Mouse (Mus musculus) liver, embryonic 15.5 days (tissue): ENCODE measurements at regions not wholly inside any gene's neighbourhood (a gene's known extent, or its start where the extent isn't known, plus 50 kb on each side); places are given as distances from the start of the nearest gene placed in this dataset.

ENCODE experiments used
- ATAC-seq: fragments of 200-750 bp; cut with Nextera tagmentation; 2 replicates; pipeline ENCODE4 v1.8.0; 2017; ENCODE audit warnings: moderate number of reproducible peaks, mild to moderate bottlenecking, moderate library complexity; ENCODE audit not compliant: insufficient read depth
- H3K27ac ChIP-seq: fragments of 300-500 bp; sonication (generic); replicated peaks from 2 replicates; pipeline ENCODE4 v1.5.1; 2015; ENCODE audit warnings: mild to moderate bottlenecking, inconsistent platforms
- H3K27me3 ChIP-seq: fragments of 300-500 bp; sonication (generic); 2 replicates; pipeline ENCODE4 v1.6.1; 2015; ENCODE audit warnings: mild to moderate bottlenecking, inconsistent platforms
- H3K36me3 ChIP-seq: fragments of 300-500 bp; sonication (generic); replicated peaks from 2 replicates; pipeline ENCODE4 v1.6.1; 2015; ENCODE audit warnings: moderate library complexity, mild to moderate bottlenecking, inconsistent platforms
- H3K4me1 ChIP-seq: fragments of 300-500 bp; sonication (generic); replicated peaks from 2 replicates; pipeline ENCODE4 v1.6.1; 2015; ENCODE audit warnings: inconsistent platforms
- H3K4me2 ChIP-seq: fragments of 300-500 bp; sonication (generic); 2 replicates; pipeline ENCODE4 v1.6.1; 2015; ENCODE audit warnings: moderate library complexity, mild to moderate bottlenecking, inconsistent platforms
- H3K4me3 ChIP-seq: fragments of 300-500 bp; sonication (generic); replicated peaks from 2 replicates; pipeline ENCODE4 v1.5.1; 2015; ENCODE audit warnings: mild to moderate bottlenecking, inconsistent platforms
- H3K9ac ChIP-seq: fragments of 300-500 bp; sonication (generic); 2 replicates; pipeline ENCODE4 v1.6.1; 2015; ENCODE audit warnings: moderate library complexity, mild to moderate bottlenecking, inconsistent platforms
- H3K9me3 ChIP-seq: fragments of 300-500 bp; sonication (generic); replicated peaks from 2 replicates; pipeline ENCODE4 v1.6.1; 2016; ENCODE audit warnings: inconsistent platforms
- WGBS: fragments of 180-500 bp; shearing (Covaris S2); methylation state at CpG from one replicate; pipeline ENCODE4 v1.1.7; 2015; ENCODE audit warnings: mixed read lengths; ENCODE audit not compliant: insufficient replicate concordance; 5-methylcytosine and 5-hydroxymethylcytosine counted together

- Histone ChIP-seq H3K9ac (no peak overlapping the region), H3K27me3 (no peaks in the 10 kb centered on the region), H3K4me3 (no peak overlapping the region), H3K4me1 (no peaks in the 10 kb centered on the region), H3K27ac (no peak overlapping the region), H3K9me3 (no peaks in the 10 kb centered on the region), H3K36me3 (no peaks in the 10 kb centered on the region), H3K4me2 (no peak overlapping the region)
- 46% methylated on average over 5 of the region's 5 CpGs for WGBS
- no peak for ATAC-seq
Measured at GRCm38 (mm10) chr1:128762076-128762475, 170.0 kb upstream of the Cxcr4 start.

- no peak for ATAC-seq
- 76% methylated on average over 11 of the region's 11 CpGs for WGBS
Measured at GRCm38 (mm10) chr1:128758802-128759481, 166.8 kb upstream of the Cxcr4 start.

DNA sequence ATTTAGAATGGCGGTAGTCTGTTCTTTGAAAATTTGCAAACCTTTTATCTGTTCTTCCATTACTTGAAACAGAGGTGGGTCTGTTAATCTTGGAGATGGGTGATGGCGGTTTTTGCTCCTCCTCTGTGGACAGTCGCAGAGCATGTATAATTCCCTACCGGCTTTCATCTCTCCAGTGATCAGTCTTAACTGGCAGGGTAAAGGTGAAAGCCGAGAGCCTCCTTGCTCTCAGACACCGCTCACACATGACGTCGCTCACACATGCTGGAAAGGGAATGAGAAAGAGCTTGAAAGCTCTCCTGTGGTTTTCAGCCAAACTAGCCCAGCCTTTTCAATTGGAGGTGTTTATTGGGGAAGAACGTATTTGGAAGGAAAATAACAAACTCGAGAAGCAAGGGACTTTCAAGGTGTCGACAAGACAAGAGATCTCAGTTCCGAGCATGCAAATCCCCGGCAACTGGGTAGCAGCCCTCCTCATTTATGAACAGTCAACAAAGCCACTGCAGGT lies 166.3 kb upstream of the Cxcr4 start:
- 76% methylated on average over 13 of the region's 13 CpGs for WGBS
- Histone ChIP-seq H3K27ac (no peak overlapping the region), H3K4me1 (no peaks in the 10 kb centered on the region), H3K27me3 (no peaks in the 10 kb centered on the region), H3K4me3 (no peak overlapping the region), H3K9me3 (no peaks in the 10 kb centered on the region), H3K4me2 (no peak overlapping the region), H3K36me3 (no peaks in the 10 kb centered on the region), H3K9ac (no peak overlapping the region)
- ATAC-seq = no peak

More at GRCm38 (mm10) chr1:128758802-128759481, 166.8 kb upstream of the Cxcr4 start:
- Histone ChIP-seq H3K4me1 (no peaks in the 10 kb centered on the region), H3K27me3 (no peaks in the 10 kb centered on the region), H3K4me2 (no peak overlapping the region), H3K4me3 (no peak overlapping the region), H3K9me3 (no peaks in the 10 kb centered on the region), H3K9ac (no peak overlapping the region), H3K27ac (no peak overlapping the region), H3K36me3 (no peaks in the 10 kb centered on the region)

DNA sequence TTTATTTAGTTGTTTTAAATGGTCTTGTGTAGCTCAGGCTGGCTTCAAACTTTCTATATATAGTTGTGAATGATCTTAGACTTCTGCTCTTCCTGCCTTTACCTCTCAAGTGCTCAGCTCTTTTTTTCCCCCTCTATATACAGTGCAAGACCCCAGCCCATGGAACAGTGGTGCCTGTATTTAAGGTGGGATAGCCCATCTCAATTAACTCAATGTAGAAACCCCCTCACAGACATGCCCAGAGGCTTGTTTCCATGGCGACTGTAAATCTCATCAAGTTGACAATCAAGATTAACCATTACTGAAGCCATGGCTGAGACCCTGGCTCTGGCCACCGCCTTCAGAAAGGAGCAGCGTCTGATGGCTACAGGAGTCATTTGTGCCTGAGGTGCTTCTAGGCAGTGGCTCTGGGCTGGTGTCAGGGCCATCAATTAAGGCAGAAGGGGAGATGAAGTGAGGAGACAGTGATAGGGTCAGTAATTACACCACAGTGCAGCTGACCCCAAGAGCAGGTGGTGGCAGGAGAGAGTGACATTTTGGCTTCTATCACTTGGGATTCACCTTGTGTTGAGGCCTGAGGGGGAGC lies 161.4 kb upstream of the Cxcr4 start:
- Histone ChIP-seq H3K9ac (no peak overlapping the region), H3K27me3 (no peaks in the 10 kb centered on the region), H3K4me2 (no peak overlapping the region), H3K4me3 (no peak overlapping the region), H3K27ac (no peak overlapping the region), H3K9me3 (no peaks in the 10 kb centered on the region), H3K4me1 (no peaks in the 10 kb centered on the region), H3K36me3 (no peaks in the 10 kb centered on the region)
- ATAC-seq = no peak
- 62% methylated on average over 3 of the region's 3 CpGs for WGBS

GRCm38 (mm10) chr1:128749437-128749994 lies 157.4 kb upstream of the Cxcr4 start:
- Histone ChIP-seq H3K9me3 (no peaks in the 10 kb centered on the region), H3K36me3 (no peaks in the 10 kb centered on the region), H3K4me3 (no peak overlapping the region), H3K27ac (no peak overlapping the region), H3K4me1 (no peaks in the 10 kb centered on the region), H3K27me3 (no peaks in the 10 kb centered on the region), H3K9ac (no peak overlapping the region), H3K4me2 (no peak overlapping the region)
- WGBS = 66% methylated on average over 5 of the region's 5 CpGs
- ATAC-seq = no peak

- WGBS = 70% methylated on average over 12 of the region's 12 CpGs
- Histone ChIP-seq H3K4me2 (no peak overlapping the region), H3K9ac (no peak overlapping the region), H3K27me3 (no peaks in the 10 kb centered on the region), H3K36me3 (no peaks in the 10 kb centered on the region), H3K9me3 (no peaks in the 10 kb centered on the region), H3K4me3 (no peak overlapping the region), H3K27ac (no peak overlapping the region), H3K4me1 (no peaks in the 10 kb centered on the region)
- ATAC-seq = no peak
Measured at GRCm38 (mm10) chr1:128747196-128747790, 155.2 kb upstream of the Cxcr4 start.

DNA sequence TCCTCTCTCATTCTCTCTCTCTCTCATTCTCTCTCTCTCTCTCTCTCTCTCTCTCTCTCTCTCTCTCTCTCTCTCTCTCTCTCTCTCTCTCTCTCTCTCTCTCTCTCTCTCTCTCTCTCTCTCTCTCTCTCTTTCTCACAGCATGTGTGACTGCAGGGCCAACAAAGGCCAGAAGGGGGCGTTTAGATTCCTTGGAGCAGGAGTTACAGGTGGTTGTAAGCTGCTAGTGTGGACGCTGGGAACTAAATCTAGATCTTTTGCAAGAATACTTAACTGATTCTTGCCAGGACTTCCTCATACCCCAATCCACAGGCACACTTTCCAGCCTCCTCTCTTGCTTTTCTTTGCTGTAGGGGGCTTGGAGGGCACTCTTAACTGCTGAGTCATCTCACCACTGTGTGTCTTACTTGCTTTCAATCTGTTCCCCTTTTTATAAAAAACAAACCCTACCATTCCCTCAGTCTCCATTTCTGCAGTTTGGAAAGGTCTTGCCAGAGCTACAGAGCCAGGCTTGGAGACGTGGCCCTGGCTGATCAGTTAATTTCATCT lies 154.4 kb upstream of the Cxcr4 start:
- 34% methylated on average over 3 of the region's 3 CpGs for WGBS
- Histone ChIP-seq H3K9ac (no peak overlapping the region), H3K4me3 (no peak overlapping the region), H3K9me3 (no peaks in the 10 kb centered on the region), H3K4me2 (no peak overlapping the region), H3K27ac (no peak overlapping the region), H3K36me3 (no peaks in the 10 kb centered on the region), H3K27me3 (no peaks in the 10 kb centered on the region), H3K4me1 (no peaks in the 10 kb centered on the region)
- ATAC-seq = no peak

- no peaks in the 10 kb centered on the region for H3K36me3 ChIP-seq
- H3K4me1 ChIP-seq = no peaks in the 10 kb centered on the region
- no peaks in the 10 kb centered on the region for H3K27me3 ChIP-seq
- no peak for ATAC-seq
- H3K4me3 ChIP-seq = no peak overlapping the region
- H3K9me3 ChIP-seq = no peaks in the 10 kb centered on the region
- WGBS = 52% methylated on average over 2 of the region's 2 CpGs
- H3K27ac ChIP-seq = no peak overlapping the region
- no peak overlapping the region for H3K4me2 ChIP-seq
- H3K9ac ChIP-seq = no peak overlapping the region
Measured at GRCm38 (mm10) chr1:128740616-128741015, 148.5 kb upstream of the Cxcr4 start.

DNA sequence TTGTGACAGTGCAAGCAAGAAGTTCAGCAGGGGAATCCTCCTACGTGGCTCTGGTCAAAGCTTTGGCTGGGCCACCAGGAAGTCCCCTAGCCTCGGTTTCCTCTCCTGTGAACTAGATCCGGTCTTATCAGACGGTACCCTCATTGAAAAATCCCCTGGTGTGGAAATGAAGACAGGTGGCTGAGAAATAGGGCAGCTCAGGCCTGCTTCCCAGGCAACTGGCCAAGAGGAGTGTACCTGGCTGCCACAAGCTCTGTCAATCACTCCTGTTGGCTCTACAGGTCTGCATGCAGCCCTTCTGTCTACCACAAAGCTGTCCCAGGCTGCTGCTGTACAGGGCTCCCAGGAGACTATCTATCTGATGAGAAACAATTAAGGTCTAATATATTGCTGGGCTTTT lies 146.1 kb upstream of the Cxcr4 start:
- Histone ChIP-seq H3K27ac (no peak overlapping the region), H3K9me3 (no peaks in the 10 kb centered on the region), H3K4me2 (no peak overlapping the region), H3K9ac (no peak overlapping the region), H3K27me3 (no peaks in the 10 kb centered on the region), H3K4me1 (no peaks in the 10 kb centered on the region), H3K36me3 (no peaks in the 10 kb centered on the region), H3K4me3 (no peak overlapping the region)
- no peak for ATAC-seq
- 32% methylated on average over 4 of the region's 4 CpGs for WGBS

- WGBS = 50% methylated on average over 2 of the region's 2 CpGs
- H3K4me3 ChIP-seq = no peak overlapping the region
- no peaks in the 10 kb centered on the region for H3K27me3 ChIP-seq
- H3K4me2 ChIP-seq = no peak overlapping the region
- H3K27ac ChIP-seq = no peak overlapping the region
- no peak overlapping the region for H3K9ac ChIP-seq
- ATAC-seq = no peak
- H3K36me3 ChIP-seq = no peaks in the 10 kb centered on the region
- no peaks in the 10 kb centered on the region for H3K4me1 ChIP-seq
- no peaks in the 10 kb centered on the region for H3K9me3 ChIP-seq
Measured at GRCm38 (mm10) chr1:128734857-128735256, 142.8 kb upstream of the Cxcr4 start.

DNA sequence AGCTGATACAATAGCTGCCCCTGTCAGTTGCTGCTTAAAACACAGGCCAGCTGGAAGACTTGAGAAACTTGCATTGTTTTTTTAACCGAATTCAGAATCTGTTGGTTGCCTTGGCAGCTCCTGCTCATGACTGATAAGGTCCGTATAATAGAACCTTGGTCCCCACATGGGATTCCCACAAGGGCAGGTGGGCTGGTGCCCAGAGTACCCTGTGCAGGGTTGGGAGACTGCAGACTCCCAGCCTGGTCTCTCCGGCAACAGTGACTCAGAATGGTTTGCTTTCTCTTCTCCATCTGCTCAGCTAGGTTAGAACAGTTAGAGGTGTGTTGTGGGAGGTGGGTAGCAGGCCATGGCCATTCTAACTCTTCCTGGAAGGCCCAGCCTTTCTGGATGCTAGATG lies 139.4 kb upstream of the Cxcr4 start:
- H3K4me2 ChIP-seq = no peak overlapping the region
- H3K9me3 ChIP-seq = no peaks in the 10 kb centered on the region
- no peak overlapping the region for H3K4me3 ChIP-seq
- ATAC-seq = no peak
- WGBS = 51% methylated on average over 3 of the region's 3 CpGs
- no peak overlapping the region for H3K9ac ChIP-seq
- H3K27ac ChIP-seq = no peak overlapping the region
- no peaks in the 10 kb centered on the region for H3K27me3 ChIP-seq
- H3K4me1 ChIP-seq = no peaks in the 10 kb centered on the region
- no peaks in the 10 kb centered on the region for H3K36me3 ChIP-seq
